Mouse (Mus musculus): ENCODE results near the gene Usp31. TPM values are rescaled to one million over a fixed set of nuclear protein-coding genes. Genes with fewer than 3 reads are reported as not detected.
A peak's percentile ranks its signal among the peaks of the same experiment; 100 is the strongest.

Gene Usp31
- polyA plus RNA-seq, 1 experiment from 2014 or later, result 0.72 TPM

GRCm38 (mm10) chr7:121717031-121717430, 10.0 kb upstream of the Usp31 start:
- no peaks in the 10 kb centered on the region for H3K4me1 ChIP-seq (replicated peaks; ENCODE audit: control insufficient read depth, insufficient read depth, low read length)
- 70% methylated on average over 7 of the region's 7 CpGs for WGBS
- H3K27me3 ChIP-seq (replicated peaks; ENCODE audit: control insufficient read depth, insufficient read depth, low read length), result no peaks in the 10 kb centered on the region
- ATAC-seq, result no peak
- H3K27ac ChIP-seq (ENCODE audit: low read depth, low read length), result no peak overlapping the region
- no peak overlapping the region for H3K9ac ChIP-seq (ENCODE audit: low read depth, low read length)
- H3K4me2 ChIP-seq (replicated peaks; ENCODE audit: low read depth), result no peak overlapping the region
- no peaks in the 10 kb centered on the region for H3K36me3 ChIP-seq (ENCODE audit: control insufficient read depth, insufficient read depth)
- H3K4me3 ChIP-seq (ENCODE audit: low read depth, low read length), result no peak overlapping the region
- no peak for TF ChIP-seq CTCF (IDR thresholded peaks at IDR 0.05; ENCODE audit: low read depth)
- H3K9me3 ChIP-seq (ENCODE audit: control insufficient read depth), result no peaks in the 10 kb centered on the region

GRCm38 (mm10) chr7:121711171-121711570, 4.1 kb upstream of the Usp31 start:
- 51% methylated on average over 2 of the region's 2 CpGs for WGBS
- Histone ChIP-seq H3K27ac (ENCODE audit: low read depth, low read length) (no peak overlapping the region), H3K9ac (ENCODE audit: low read depth, low read length) (no peak overlapping the region), H3K27me3 (replicated peaks; ENCODE audit: control insufficient read depth, insufficient read depth, low read length) (no peaks in the 10 kb centered on the region), H3K4me2 (replicated peaks; ENCODE audit: low read depth) (no peak overlapping the region), H3K4me1 (replicated peaks; ENCODE audit: control insufficient read depth, insufficient read depth, low read length) (peaks cover under 1% of the 10 kb centered on the region; the same call in 1 of the 2 replicates), H3K9me3 (ENCODE audit: control insufficient read depth) (no peaks in the 10 kb centered on the region), H3K36me3 (ENCODE audit: control insufficient read depth, insufficient read depth) (no peaks in the 10 kb centered on the region), H3K4me3 (ENCODE audit: low read depth, low read length) (no peak overlapping the region)
- no peak for ATAC-seq
- no peak for TF ChIP-seq CTCF (IDR thresholded peaks at IDR 0.05; ENCODE audit: low read depth)

- Histone ChIP-seq H3K9me3 (ENCODE audit: control insufficient read depth) (no peaks in the 10 kb centered on the region), H3K9ac (ENCODE audit: low read depth, low read length) (peak overlapping the region; percentile 57), H3K4me3 (ENCODE audit: low read depth, low read length) (peak overlapping the region; percentile 80), H3K27ac (ENCODE audit: low read depth, low read length) (no peak overlapping the region; the same call in 1 of the 2 replicates), H3K4me2 (replicated peaks; ENCODE audit: low read depth) (peak overlapping the region; percentile 99), H3K27me3 (replicated peaks; ENCODE audit: control insufficient read depth, insufficient read depth, low read length) (no peaks in the 10 kb centered on the region), H3K4me1 (replicated peaks; ENCODE audit: control insufficient read depth, insufficient read depth, low read length) (peaks cover 3% of the 10 kb centered on the region; the same call in 1 of the 2 replicates), H3K36me3 (ENCODE audit: control insufficient read depth, insufficient read depth) (no peaks in the 10 kb centered on the region)
- 1% methylated on average over 62 of the region's 77 CpGs for WGBS
- peak; percentile 40 for ATAC-seq
- no peak for TF ChIP-seq CTCF (IDR thresholded peaks at IDR 0.05; ENCODE audit: low read depth)
These were observed 511 bp downstream of the Usp31 start for GRCm38 (mm10) chr7:121706411-121707072.

- WGBS, result 92% methylated on average over 2 of the region's 2 CpGs
- TF ChIP-seq CTCF (IDR thresholded peaks at IDR 0.05; ENCODE audit: low read depth), result no peak
- no peaks in the 10 kb centered on the region for H3K36me3 ChIP-seq (ENCODE audit: control insufficient read depth, insufficient read depth)
- peaks cover 3% of the 10 kb centered on the region; the same call in 1 of the 2 replicates for H3K4me1 ChIP-seq (replicated peaks; ENCODE audit: control insufficient read depth, insufficient read depth, low read length)
- no peak overlapping the region for H3K9ac ChIP-seq (ENCODE audit: low read depth, low read length)
- ATAC-seq, result no peak
- H3K4me2 ChIP-seq (replicated peaks; ENCODE audit: low read depth), result no peak overlapping the region
- H3K4me3 ChIP-seq (ENCODE audit: low read depth, low read length), result no peak overlapping the region
- no peak overlapping the region for H3K27ac ChIP-seq (ENCODE audit: low read depth, low read length)
- no peaks in the 10 kb centered on the region for H3K27me3 ChIP-seq (replicated peaks; ENCODE audit: control insufficient read depth, insufficient read depth, low read length)
- no peaks in the 10 kb centered on the region for H3K9me3 ChIP-seq (ENCODE audit: control insufficient read depth)
These were observed 2.0 kb downstream of the Usp31 start for GRCm38 (mm10) chr7:121705051-121705450.

- TF ChIP-seq CTCF (IDR thresholded peaks at IDR 0.05; ENCODE audit: low read depth), result no peak
- Histone ChIP-seq H3K27ac (ENCODE audit: low read depth, low read length) (no peak overlapping the region), H3K9me3 (ENCODE audit: control insufficient read depth) (no peaks in the 10 kb centered on the region), H3K4me2 (replicated peaks; ENCODE audit: low read depth) (no peak overlapping the region), H3K27me3 (replicated peaks; ENCODE audit: control insufficient read depth, insufficient read depth, low read length) (no peaks in the 10 kb centered on the region), H3K4me3 (ENCODE audit: low read depth, low read length) (no peak overlapping the region), H3K36me3 (ENCODE audit: control insufficient read depth, insufficient read depth) (no peaks in the 10 kb centered on the region), H3K9ac (ENCODE audit: low read depth, low read length) (no peak overlapping the region), H3K4me1 (replicated peaks; ENCODE audit: control insufficient read depth, insufficient read depth, low read length) (0 out of 2 replicates have a peak, but pooled peaks cover 3% of the 10 kb centered on the region)
- ATAC-seq, result no peak
- WGBS, result 66% methylated on average over 6 of the region's 6 CpGs
These were observed 5.1 kb downstream of the Usp31 start for GRCm38 (mm10) chr7:121701983-121702382.

GRCm38 (mm10) chr7:121700480-121700879, 6.6 kb downstream of the Usp31 start:
- Histone ChIP-seq H3K4me2 (replicated peaks; ENCODE audit: low read depth) (no peak overlapping the region), H3K4me1 (replicated peaks; ENCODE audit: control insufficient read depth, insufficient read depth, low read length) (no peaks in the 10 kb centered on the region), H3K27me3 (replicated peaks; ENCODE audit: control insufficient read depth, insufficient read depth, low read length) (no peaks in the 10 kb centered on the region), H3K27ac (ENCODE audit: low read depth, low read length) (no peak overlapping the region), H3K4me3 (ENCODE audit: low read depth, low read length) (no peak overlapping the region), H3K9ac (ENCODE audit: low read depth, low read length) (no peak overlapping the region), H3K36me3 (ENCODE audit: control insufficient read depth, insufficient read depth) (no peaks in the 10 kb centered on the region), H3K9me3 (ENCODE audit: control insufficient read depth) (no peaks in the 10 kb centered on the region)
- TF ChIP-seq CTCF (IDR thresholded peaks at IDR 0.05; ENCODE audit: low read depth), result no peak
- no peak for ATAC-seq
- WGBS, result 76% methylated on average over 3 of the region's 3 CpGs
